Mouse (Mus musculus) liver, embryonic 16.5 days (tissue): ENCODE data around the gene Eng. TPM values are rescaled to one million over a fixed set of nuclear protein-coding genes. Genes with fewer than 3 reads are reported as not detected.
A peak's percentile ranks its signal among the peaks of the same experiment; 100 is the strongest.

Source experiments
- ATAC-seq: fragments of 200-750 bp; cut with Nextera tagmentation; 2 replicates; pipeline ENCODE4 v1.8.0; 2017; ENCODE audit warnings: low read depth, mild to moderate bottlenecking, moderate number of reproducible peaks, moderate library complexity
- H3K27ac ChIP-seq: fragments of 300-500 bp; sonication (generic); 2 replicates; pipeline ENCODE4 v1.5.1; 2014; ENCODE audit warnings: mild to moderate bottlenecking, low read length
- H3K27me3 ChIP-seq: fragments of 300-500 bp; sonication (generic); 2 replicates; pipeline ENCODE4 v1.6.1; 2014; ENCODE audit warnings: low read depth, low read length, mixed read lengths; ENCODE audit not compliant: control insufficient read depth, insufficient read depth
- H3K36me3 ChIP-seq: fragments of 300-500 bp; sonication (generic); 2 replicates; pipeline ENCODE4 v1.6.1; 2014; ENCODE audit warnings: mild to moderate bottlenecking; ENCODE audit not compliant: control insufficient read depth, insufficient read depth
- H3K4me1 ChIP-seq: fragments of 300-500 bp; sonication (generic); 2 replicates; pipeline ENCODE4 v1.6.1; 2014; ENCODE audit warnings: low read depth, low read length, mixed read lengths; ENCODE audit not compliant: control insufficient read depth
- H3K4me2 ChIP-seq: fragments of 300-500 bp; sonication (generic); 2 replicates; pipeline ENCODE4 v1.6.1; 2014; ENCODE audit warnings: low read depth, low read length, mixed read lengths
- H3K4me3 ChIP-seq: fragments of 300-500 bp; sonication (generic); 2 replicates; pipeline ENCODE4 v1.5.1; 2014; ENCODE audit warnings: low read depth, mild to moderate bottlenecking, low read length
- H3K9ac ChIP-seq: fragments of 300-500 bp; sonication (generic); 2 replicates; pipeline ENCODE4 v1.6.1; 2014; ENCODE audit warnings: low read depth, low read length
- H3K9me3 ChIP-seq: fragments of 300-500 bp; sonication (generic); replicated peaks from 2 replicates; pipeline ENCODE4 v1.6.1; 2016; ENCODE audit warnings: low read length; ENCODE audit not compliant: control insufficient read depth
- WGBS: fragments of 180-500 bp; shearing (Covaris S2); extraction: QIAGEN DNeasy Blood & Tissue Kit; methylation state at CpG from one replicate; pipeline ENCODE4 v1.1.7; 2014; ENCODE audit not compliant: insufficient replicate concordance; 5-methylcytosine and 5-hydroxymethylcytosine counted together
- polyA plus RNA-seq: library from polyadenylated mRNA; unstranded; fragments of >200 nt; fragmentation: Nextera tagmentation; extraction: Ambion mirVana; gene quantifications from 2 replicates; pipeline ENCODE4 v1.2.1, GENCODE M21; 2015

Eng gene
- polyA plus RNA-seq, 1 experiment from 2014 or later: 29.3 TPM

DNA sequence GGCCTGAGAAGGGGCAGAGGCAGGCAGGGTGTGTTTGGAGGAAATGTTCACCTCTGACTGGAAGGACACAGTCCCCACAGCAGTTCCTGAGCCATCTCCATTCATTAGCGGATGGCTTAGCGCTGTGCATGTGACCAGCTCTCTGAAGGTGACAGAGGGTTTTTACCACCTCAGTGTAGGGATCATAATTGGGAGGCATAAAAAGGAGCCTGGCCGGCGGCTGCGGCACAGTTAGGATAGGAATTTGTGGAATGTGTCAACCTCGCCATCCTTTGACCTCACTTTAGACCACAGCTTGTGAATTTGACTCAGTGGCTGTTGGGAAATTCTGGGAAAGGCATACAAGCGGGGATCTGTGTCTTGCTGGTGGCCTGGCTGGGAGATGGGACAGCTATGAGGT, 7.4 kb downstream of the Eng start:
- H3K36me3 ChIP-seq: no peaks in the 10 kb centered on the region
- H3K9me3 ChIP-seq: no peaks in the 10 kb centered on the region
- H3K27ac ChIP-seq: no peak overlapping the region
- H3K9ac ChIP-seq: no peak overlapping the region
- H3K4me2 ChIP-seq: no peak overlapping the region
- H3K4me3 ChIP-seq: no peak overlapping the region
- no peaks in the 10 kb centered on the region for H3K27me3 ChIP-seq
- H3K4me1 ChIP-seq: peaks cover 28% of the 10 kb centered on the region
- WGBS: 71% methylated on average over 7 of the region's 7 CpGs
- peak; percentile 39; the same call in 1 of the 2 replicates for ATAC-seq

DNA sequence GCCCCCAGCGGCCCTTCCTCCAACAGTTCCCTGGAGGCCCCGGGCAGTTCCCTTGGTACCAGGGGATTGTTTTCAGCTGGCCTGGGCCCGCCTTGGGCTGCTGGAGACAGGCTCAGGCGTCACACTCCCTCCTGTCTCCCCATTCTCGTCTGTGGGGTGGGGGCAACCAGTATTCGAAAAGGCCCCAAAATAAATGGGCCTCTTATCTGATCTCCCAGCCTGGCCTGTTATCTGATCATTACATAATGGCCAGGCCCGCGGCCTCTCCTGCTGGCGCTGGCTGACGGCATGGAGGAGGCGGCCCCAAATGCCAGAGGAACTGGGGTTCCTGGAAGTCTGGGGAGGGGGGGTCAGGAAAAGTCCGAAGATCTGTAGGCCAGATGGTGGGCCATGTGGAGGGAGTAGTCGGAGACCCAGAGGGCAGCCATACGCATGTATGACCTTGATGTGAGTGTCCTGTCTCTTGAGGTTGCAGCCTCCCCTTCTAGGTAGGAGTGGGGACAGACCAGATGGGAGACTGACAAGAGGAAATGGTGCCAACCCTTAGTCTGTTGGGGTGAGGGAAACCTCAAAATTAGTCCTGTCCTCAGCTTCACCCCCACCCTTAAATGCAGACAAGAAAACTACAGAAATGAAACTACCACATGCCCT, 8.5 kb downstream of the Eng start:
- Histone ChIP-seq H3K4me3 (no peak overlapping the region), H3K9ac (0 out of 2 replicates have a peak overlapping the region, but pooled peaks have one; percentile 7), H3K36me3 (no peaks in the 10 kb centered on the region), H3K9me3 (no peaks in the 10 kb centered on the region), H3K4me1 (peaks cover 37% of the 10 kb centered on the region), H3K4me2 (peak overlapping the region; percentile 2; the same call in 1 of the 2 replicates), H3K27me3 (no peaks in the 10 kb centered on the region), H3K27ac (peak overlapping the region; percentile 47; the same call in 1 of the 2 replicates)
- 0 out of 2 replicates have a peak, but pooled peaks have one; percentile 3 for ATAC-seq
- 35% methylated on average over 14 of the region's 14 CpGs for WGBS

DNA sequence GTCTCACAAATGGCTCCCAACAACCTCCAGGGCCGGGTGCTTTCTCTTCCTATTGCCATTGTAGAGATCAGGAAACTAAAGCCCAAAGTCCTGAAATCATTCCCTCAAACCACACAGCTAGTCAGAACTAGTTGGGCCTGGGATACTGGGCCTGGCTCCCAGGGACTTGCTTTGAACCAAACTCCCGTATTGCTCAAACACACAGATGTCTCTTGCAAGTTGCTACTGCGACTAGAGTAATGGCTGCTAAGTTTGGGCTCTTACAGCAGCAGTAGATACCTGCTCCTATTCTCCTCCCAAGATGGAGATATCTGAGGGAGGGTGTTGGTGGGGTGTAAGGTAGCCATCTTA, 9.0 kb downstream of the Eng start:
- H3K4me3 ChIP-seq: no peak overlapping the region
- no peaks in the 10 kb centered on the region for H3K27me3 ChIP-seq
- no peaks in the 10 kb centered on the region for H3K9me3 ChIP-seq
- no peak for ATAC-seq
- H3K4me1 ChIP-seq: peaks cover 37% of the 10 kb centered on the region
- no peak overlapping the region for H3K9ac ChIP-seq
- H3K4me2 ChIP-seq: no peak overlapping the region
- no peaks in the 10 kb centered on the region for H3K36me3 ChIP-seq
- 63% methylated on average over 3 of the region's 3 CpGs for WGBS
- peak overlapping the region; percentile 47; the same call in 1 of the 2 replicates for H3K27ac ChIP-seq

DNA sequence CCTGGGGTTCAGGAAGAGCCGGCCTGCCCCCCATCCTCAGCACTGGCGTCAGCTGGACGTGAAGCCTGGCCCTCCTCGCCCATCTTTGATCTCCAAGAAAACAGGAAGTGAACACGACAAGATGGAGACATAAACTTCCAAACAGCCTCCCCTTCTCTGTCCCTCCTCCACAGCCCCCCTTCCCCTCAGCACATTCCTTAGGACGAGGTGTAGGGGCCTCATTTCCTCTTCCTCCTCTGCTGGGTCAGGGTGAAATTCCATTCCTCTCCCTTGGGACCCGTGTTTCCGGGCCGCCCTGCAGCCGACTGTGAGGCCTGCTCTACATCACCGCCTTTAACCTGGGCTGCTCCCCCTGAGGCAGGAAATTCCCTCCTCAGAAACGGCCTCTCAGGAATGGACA, 9.4 kb downstream of the Eng start:
- H3K9me3 ChIP-seq: no peaks in the 10 kb centered on the region
- H3K4me1 ChIP-seq: peaks cover 37% of the 10 kb centered on the region
- H3K27me3 ChIP-seq: no peaks in the 10 kb centered on the region
- H3K27ac ChIP-seq: no peak overlapping the region
- WGBS: 64% methylated on average over 12 of the region's 12 CpGs
- no peak overlapping the region for H3K9ac ChIP-seq
- peak; percentile 38; the same call in 1 of the 2 replicates for ATAC-seq
- H3K4me2 ChIP-seq: no peak overlapping the region
- no peaks in the 10 kb centered on the region for H3K36me3 ChIP-seq
- no peak overlapping the region for H3K4me3 ChIP-seq

DNA sequence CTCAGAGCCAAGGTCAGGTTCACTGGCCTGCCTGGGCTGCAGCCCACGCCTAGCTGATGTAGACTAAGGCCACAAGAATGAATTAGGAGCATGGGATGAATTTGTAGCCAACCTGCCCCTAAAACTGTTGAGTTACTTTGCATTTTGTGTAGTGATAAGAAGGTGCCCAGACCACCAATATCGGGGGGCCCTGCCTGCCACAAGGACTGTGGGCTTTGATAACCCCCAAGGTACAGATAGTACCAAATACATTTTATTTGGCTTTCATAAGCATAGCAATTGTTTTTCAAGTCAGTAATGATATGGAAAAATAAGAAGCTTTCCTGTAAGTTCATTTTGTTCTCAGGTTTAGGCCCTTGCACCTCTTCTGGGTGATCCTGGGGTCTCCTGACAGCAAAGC, 12.5 kb downstream of the Eng start:
- Histone ChIP-seq H3K4me3 (no peak overlapping the region), H3K27ac (peak overlapping the region; percentile 64), H3K36me3 (no peaks in the 10 kb centered on the region), H3K4me2 (peak overlapping the region; percentile 11; the same call in 1 of the 2 replicates), H3K4me1 (peaks cover 36% of the 10 kb centered on the region), H3K27me3 (no peaks in the 10 kb centered on the region), H3K9me3 (no peaks in the 10 kb centered on the region), H3K9ac (no peak overlapping the region)
- peak; percentile 49 for ATAC-seq
- 21% methylated on average over 2 of the region's 2 CpGs for WGBS

DNA sequence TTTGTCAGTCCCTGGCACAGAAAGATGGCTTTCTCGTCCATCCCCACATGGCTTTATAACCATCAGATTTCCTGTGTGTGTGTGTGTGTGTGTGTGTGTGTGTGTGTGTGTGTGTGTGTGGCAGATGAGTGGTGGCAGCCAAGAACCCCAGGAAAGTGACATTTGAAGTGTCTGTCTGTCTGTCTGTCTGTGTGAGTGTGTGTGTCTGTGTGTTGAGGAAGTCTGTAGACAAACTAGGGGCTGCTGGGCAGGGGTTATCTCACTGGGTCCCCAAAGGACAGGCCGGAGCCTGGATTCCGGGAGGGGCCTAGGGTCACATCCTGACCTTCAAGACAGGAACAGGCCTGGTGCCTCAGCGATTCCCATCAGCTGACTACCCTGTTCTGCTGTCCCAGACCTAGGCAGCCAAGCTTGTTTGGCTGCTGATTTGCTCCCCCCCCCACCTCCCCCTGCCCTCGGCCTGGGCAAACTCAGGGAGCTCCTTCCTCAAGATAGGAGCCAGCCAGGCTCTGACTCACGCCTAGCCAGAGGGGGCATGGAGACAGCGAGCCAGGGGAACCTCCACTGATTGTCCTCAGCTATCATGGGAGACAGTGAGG, 15.2 kb downstream of the Eng start:
- peaks cover 26% of the 10 kb centered on the region for H3K4me1 ChIP-seq
- ATAC-seq: peak; percentile 68
- H3K36me3 ChIP-seq: no peaks in the 10 kb centered on the region
- H3K27ac ChIP-seq: no peak overlapping the region
- no peak overlapping the region for H3K9ac ChIP-seq
- H3K4me3 ChIP-seq: no peak overlapping the region
- WGBS: 45% methylated on average over 7 of the region's 7 CpGs
- H3K27me3 ChIP-seq: no peaks in the 10 kb centered on the region
- no peaks in the 10 kb centered on the region for H3K9me3 ChIP-seq
- H3K4me2 ChIP-seq: no peak overlapping the region

DNA sequence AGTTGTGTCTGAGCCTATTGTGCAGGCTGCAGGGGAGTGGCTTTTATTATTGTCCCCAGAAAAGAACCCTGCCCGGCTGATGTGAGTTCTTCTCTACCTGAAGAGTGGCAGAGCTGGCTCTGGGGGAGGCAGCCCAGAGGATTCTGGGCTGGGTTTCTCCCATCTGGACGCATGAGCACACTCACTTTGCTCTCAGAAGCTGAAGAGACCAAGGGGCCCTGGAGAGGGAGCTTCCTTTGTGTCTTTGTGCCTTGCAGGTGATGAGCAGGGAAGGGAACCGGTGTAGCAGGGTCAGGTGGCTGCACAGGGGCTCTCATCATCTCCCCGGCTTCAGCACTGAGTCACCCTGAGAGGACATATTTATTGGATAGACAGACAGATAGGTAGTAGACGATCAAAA, 15.9 kb downstream of the Eng start:
- H3K4me1 ChIP-seq: peaks cover 26% of the 10 kb centered on the region
- H3K4me3 ChIP-seq: no peak overlapping the region
- no peak overlapping the region for H3K27ac ChIP-seq
- WGBS: 65% methylated on average over 5 of the region's 5 CpGs
- H3K9me3 ChIP-seq: no peaks in the 10 kb centered on the region
- no peak overlapping the region for H3K4me2 ChIP-seq
- no peak for ATAC-seq
- H3K9ac ChIP-seq: no peak overlapping the region
- no peaks in the 10 kb centered on the region for H3K27me3 ChIP-seq
- H3K36me3 ChIP-seq: no peaks in the 10 kb centered on the region

DNA sequence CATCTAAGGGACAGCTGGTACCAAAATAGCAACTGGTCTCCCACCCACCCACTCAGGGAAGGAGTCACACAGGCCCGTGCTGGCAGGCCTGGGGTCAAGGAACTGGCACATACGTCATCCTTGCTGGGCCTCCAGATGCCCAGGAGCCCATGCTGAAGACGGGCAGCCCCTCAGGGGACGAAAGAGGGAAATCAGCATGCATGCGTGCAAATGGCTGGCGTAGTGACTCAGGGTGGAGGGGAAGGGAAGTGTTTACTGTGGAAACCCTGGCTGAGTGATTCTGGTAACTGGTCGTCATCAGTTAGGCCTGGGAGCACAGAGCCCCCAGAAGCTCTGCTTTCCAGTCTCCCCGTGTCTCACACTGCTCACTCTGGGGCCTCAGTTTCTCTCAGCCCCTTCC, 18.9 kb downstream of the Eng start:
- no peak overlapping the region for H3K9ac ChIP-seq
- no peaks in the 10 kb centered on the region for H3K36me3 ChIP-seq
- no peaks in the 10 kb centered on the region for H3K27me3 ChIP-seq
- H3K4me1 ChIP-seq: peaks cover 10% of the 10 kb centered on the region
- ATAC-seq: no peak
- H3K4me2 ChIP-seq: no peak overlapping the region
- no peaks in the 10 kb centered on the region for H3K9me3 ChIP-seq
- 71% methylated on average over 8 of the region's 8 CpGs for WGBS
- H3K27ac ChIP-seq: no peak overlapping the region
- H3K4me3 ChIP-seq: no peak overlapping the region

DNA sequence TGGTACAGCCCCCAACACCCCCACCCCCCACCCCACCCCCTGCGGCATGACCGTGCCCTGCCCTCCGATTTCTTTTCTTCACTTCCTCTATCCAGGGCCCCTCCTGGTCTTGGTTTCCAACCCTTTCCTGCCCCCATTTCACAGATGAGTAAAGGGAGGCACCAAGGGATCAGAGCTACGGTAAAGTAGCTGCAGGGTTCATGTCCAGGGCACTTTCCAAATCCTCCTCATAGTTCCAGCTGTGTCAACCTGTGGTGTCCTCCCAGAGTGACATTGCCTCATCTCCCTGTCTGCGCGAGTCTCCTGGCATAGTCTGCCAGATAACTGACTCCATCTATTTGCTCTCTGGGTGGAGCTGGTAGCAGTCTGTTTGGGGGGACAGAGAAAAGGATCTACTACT, 19.5 kb downstream of the Eng start:
- no peaks in the 10 kb centered on the region for H3K36me3 ChIP-seq
- peaks cover 10% of the 10 kb centered on the region for H3K4me1 ChIP-seq
- WGBS: 51% methylated on average over 6 of the region's 6 CpGs
- H3K27me3 ChIP-seq: no peaks in the 10 kb centered on the region
- H3K4me2 ChIP-seq: no peak overlapping the region
- H3K4me3 ChIP-seq: no peak overlapping the region
- no peak overlapping the region for H3K9ac ChIP-seq
- H3K9me3 ChIP-seq: no peaks in the 10 kb centered on the region
- H3K27ac ChIP-seq: no peak overlapping the region
- 0 out of 2 replicates have a peak, but pooled peaks have one; percentile 26 for ATAC-seq
